Mouse (Mus musculus) gastrocnemius, postnatal 4 days (tissue): Measurements from ENCODE around the gene Vmn1r58. TPM values are rescaled to one million over a fixed set of nuclear protein-coding genes. Genes with fewer than 3 reads are reported as not detected.
"Not testable (repeated sequence)": the region's sequence is repeated elsewhere in the genome, so short reads cannot be mapped to it uniquely, and the experiment has no call there.

Experiments used
- DNase-seq, 2 experiments: peaks; one replicate each; pipeline ENCODE4 v3.0.0; 2021 to 2022; ENCODE audit warnings: low spot score in 2 of 2, mixed read lengths in 2 of 2
- long read RNA-seq, 2 experiments: library from polyadenylated mRNA; stranded (forward); transcript quantifications; one replicate each; pipeline ENCODE4 v2.0.0; 2021
- total RNA-seq, 2 experiments: library from RNA; stranded (reverse); gene quantifications; 2 replicates each; pipeline ENCODE4 v1.2.3; 2021

The Vmn1r58 gene
- total RNA-seq: not detected
- long read RNA-seq, experiment 1: 0 reads
- long read RNA-seq, experiment 2: 0 reads

GRCm38 (mm10) chr7:5413296-5413695, at the start of gene Vmn1r58:
Vmn1r58 (minus strand) TSS chr7:5413396.
- not testable (repeated sequence) for DNase-seq

- DNase-seq: no peak
These were observed 43.5 kb upstream of the Vmn1r58 start, which contains the start of gene Vmn1r59 for GRCm38 (mm10) chr7:5456674-5457073. Vmn1r59 (minus strand) TSS chr7:5456774.

- DNase-seq: not testable (repeated sequence)
These were observed 40.8 kb upstream of the Vmn1r58 start for GRCm38 (mm10) chr7:5454011-5454410.

- DNase-seq: no peak
These were observed 35.4 kb upstream of the Vmn1r58 start for GRCm38 (mm10) chr7:5448627-5449026.

GRCm38 (mm10) chr7:5406201-5406600, 7.0 kb downstream of the Vmn1r58 start:
- DNase-seq: no peak

- DNase-seq: no peak
These were observed 46.5 kb downstream of the Vmn1r58 start for GRCm38 (mm10) chr7:5366724-5367123.

GRCm38 (mm10) chr7:5363599-5363998, 49.6 kb downstream of the Vmn1r58 start:
- no peak for DNase-seq

Other genes with a start within 250 kb of the Vmn1r58 start
- not detected for gene Vmn1r56, start 216.6 kb downstream of the Vmn1r58 start, total RNA-seq
- gene Vmn1r57, start 194.9 kb downstream of the Vmn1r58 start, total RNA-seq: not detected
- gene Gm5065, start 62.9 kb downstream of the Vmn1r58 start, total RNA-seq: not detected
- not detected for gene Nlrp2, start 62.4 kb downstream of the Vmn1r58 start, total RNA-seq
- gene Vmn1r59, start 43.4 kb upstream of the Vmn1r58 start, total RNA-seq: not detected
- gene Vmn2r28, start 80.6 kb upstream of the Vmn1r58 start, total RNA-seq: not detected
- gene Vmn1r60, start 133.9 kb upstream of the Vmn1r58 start, total RNA-seq: not detected
- gene Vmn1r61, start 199.9 kb upstream of the Vmn1r58 start, total RNA-seq: not detected